Mouse (Mus musculus) embryonic facial prominence, embryonic 11.5 days (tissue): ENCODE data around the gene Grin2a. TPM values are rescaled to one million over a fixed set of nuclear protein-coding genes. Genes with fewer than 3 reads are reported as not detected.
A peak's percentile ranks its signal among the peaks of the same experiment; 100 is the strongest.

Source experiments
- ATAC-seq: fragments of 200-750 bp; cut with Nextera tagmentation; replicated peaks from 2 replicates; pipeline ENCODE4 v1.8.0; 2017; ENCODE audit warnings: low read depth; ENCODE audit not compliant: insufficient number of reproducible peaks, low FRiP score, low TSS enrichment
- DNase-seq: peaks from one replicate; pipeline ENCODE4 v3.0.0-alpha.2; 2015; ENCODE audit warnings: low spot score
- H3K27ac ChIP-seq: fragments of 300-500 bp; sonication (generic); replicated peaks from 2 replicates; pipeline ENCODE4 v1.5.1; 2014; ENCODE audit warnings: mild to moderate bottlenecking, low read depth, low read length, control low read depth
- H3K27me3 ChIP-seq: fragments of 300-500 bp; sonication (generic); 2 replicates; pipeline ENCODE4 v1.6.1; 2014; ENCODE audit warnings: mild to moderate bottlenecking, low read length, moderate library complexity, mixed read lengths; ENCODE audit not compliant: control insufficient read depth, insufficient read depth
- H3K36me3 ChIP-seq: fragments of 300-500 bp; sonication (generic); replicated peaks from 2 replicates; pipeline ENCODE4 v1.6.1; 2014; ENCODE audit warnings: low read depth, mild to moderate bottlenecking, low read length, moderate library complexity, mixed read lengths; ENCODE audit not compliant: control insufficient read depth, insufficient read depth
- H3K4me1 ChIP-seq: fragments of 300-500 bp; sonication (generic); 2 replicates; pipeline ENCODE4 v1.6.1; 2014; ENCODE audit warnings: low read length, mixed read lengths; ENCODE audit not compliant: control insufficient read depth, insufficient read depth
- H3K4me2 ChIP-seq: fragments of 300-500 bp; sonication (generic); 2 replicates; pipeline ENCODE4 v1.6.1; 2014; ENCODE audit warnings: low read depth, mild to moderate bottlenecking, control low read depth, low read length, moderate library complexity
- H3K4me3 ChIP-seq: fragments of 300-500 bp; sonication (generic); 2 replicates; pipeline ENCODE4 v1.5.1; 2014; ENCODE audit warnings: low read depth, low read length, control low read depth
- H3K9ac ChIP-seq: fragments of 300-500 bp; sonication (generic); replicated peaks from 2 replicates; pipeline ENCODE4 v1.6.1; 2014; ENCODE audit warnings: mild to moderate bottlenecking, control low read depth, low read length
- H3K9me3 ChIP-seq: fragments of 300-500 bp; sonication (generic); replicated peaks from 2 replicates; pipeline ENCODE4 v1.6.1; 2016; ENCODE audit warnings: mild to moderate bottlenecking, low read length, inconsistent platforms, mixed read lengths; ENCODE audit not compliant: control insufficient read depth
- WGBS: fragments of 180-500 bp; shearing (Covaris S2); extraction: QIAGEN DNeasy Blood & Tissue Kit; methylation state at CpG from one replicate; pipeline ENCODE4 v1.1.7; 2014; 5-methylcytosine and 5-hydroxymethylcytosine counted together
- polyA plus RNA-seq: library from polyadenylated mRNA; unstranded; fragments of >200 nt; fragmentation: Nextera tagmentation; extraction: Ambion mirVana; gene quantifications from 2 replicates; pipeline ENCODE4 v1.2.1, GENCODE M21; 2014

The Grin2a gene
- polyA plus RNA-seq = 0.15 and 0.22 TPM in 2 replicates

GRCm38 (mm10) chr16:9994951-9995813 is at the start of gene Grin2a:
Gene Grin2a (minus strand): TSS chr16:9995560.
- DNase-seq (peak; percentile 37), ATAC-seq (peak; percentile 39; the same call in 1 of the 2 replicates)
- peaks cover 48% of the 10 kb centered on the region for H3K27me3 ChIP-seq
- H3K9ac ChIP-seq = peak within 1 kb of the TSS; percentile 34
- H3K9me3 ChIP-seq = no peaks in the 10 kb centered on the region
- peak within 1 kb of the TSS; percentile 87 for H3K4me2 ChIP-seq
- H3K4me3 ChIP-seq = peak within 1 kb of the TSS; percentile 41
- H3K4me1 ChIP-seq = peaks cover 10% of the 10 kb centered on the region
- WGBS = under 1% methylated on average over 67 of the region's 69 CpGs
- no peaks in the 10 kb centered on the region for H3K36me3 ChIP-seq
- H3K27ac ChIP-seq = no peak within 1 kb of the TSS

- Histone ChIP-seq H3K4me2 (no peak overlapping the region), H3K9ac (no peak overlapping the region), H3K27ac (no peak overlapping the region), H3K9me3 (no peaks in the 10 kb centered on the region), H3K27me3 (no peaks in the 10 kb centered on the region), H3K4me1 (no peaks in the 10 kb centered on the region), H3K36me3 (no peaks in the 10 kb centered on the region), H3K4me3 (no peak overlapping the region)
- DNase-seq = no peak
- 77% methylated on average over 7 of the region's 7 CpGs for WGBS
- no peak for ATAC-seq
These were observed 40.3 kb upstream of the Grin2a start for GRCm38 (mm10) chr16:10035582-10036215.

GRCm38 (mm10) chr16:10033416-10033979 is 38.1 kb upstream of the Grin2a start:
- Histone ChIP-seq H3K4me3 (no peak overlapping the region), H3K27ac (no peak overlapping the region), H3K9me3 (no peaks in the 10 kb centered on the region), H3K4me2 (no peak overlapping the region), H3K9ac (no peak overlapping the region), H3K4me1 (no peaks in the 10 kb centered on the region), H3K27me3 (no peaks in the 10 kb centered on the region), H3K36me3 (no peaks in the 10 kb centered on the region)
- ATAC-seq (no peak), DNase-seq (no peak)
- WGBS = 85% methylated on average over 4 of the region's 4 CpGs

- Histone ChIP-seq H3K4me1 (no peaks in the 10 kb centered on the region), H3K4me2 (no peak overlapping the region), H3K4me3 (no peak overlapping the region), H3K27ac (no peak overlapping the region), H3K9me3 (no peaks in the 10 kb centered on the region), H3K27me3 (no peaks in the 10 kb centered on the region), H3K36me3 (no peaks in the 10 kb centered on the region), H3K9ac (no peak overlapping the region)
- DNase-seq = no peak
- ATAC-seq = no peak
These were observed 36.5 kb upstream of the Grin2a start for GRCm38 (mm10) chr16:10031891-10032290.

- no peaks in the 10 kb centered on the region for H3K4me1 ChIP-seq
- H3K4me3 ChIP-seq = no peak overlapping the region
- no peaks in the 10 kb centered on the region for H3K9me3 ChIP-seq
- ATAC-seq (no peak), DNase-seq (no peak)
- 79% methylated on average over 6 of the region's 6 CpGs for WGBS
- H3K9ac ChIP-seq = no peak overlapping the region
- H3K4me2 ChIP-seq = no peak overlapping the region
- H3K27ac ChIP-seq = no peak overlapping the region
- no peaks in the 10 kb centered on the region for H3K36me3 ChIP-seq
- H3K27me3 ChIP-seq = no peaks in the 10 kb centered on the region
These were observed 31.4 kb upstream of the Grin2a start for GRCm38 (mm10) chr16:10026741-10027140.

GRCm38 (mm10) chr16:10009743-10010142 is 14.4 kb upstream of the Grin2a start:
- WGBS = 51% methylated on average over 1 of the region's 1 CpGs
- no peak overlapping the region for H3K4me3 ChIP-seq
- H3K27ac ChIP-seq = no peak overlapping the region
- ATAC-seq (no peak), DNase-seq (no peak)
- no peak overlapping the region for H3K4me2 ChIP-seq
- H3K36me3 ChIP-seq = no peaks in the 10 kb centered on the region
- H3K9ac ChIP-seq = no peak overlapping the region
- H3K27me3 ChIP-seq = no peaks in the 10 kb centered on the region
- H3K9me3 ChIP-seq = no peaks in the 10 kb centered on the region
- H3K4me1 ChIP-seq = no peaks in the 10 kb centered on the region

GRCm38 (mm10) chr16:10005606-10006005 is 10.2 kb upstream of the Grin2a start:
- no peak overlapping the region for H3K9ac ChIP-seq
- H3K4me3 ChIP-seq = no peak overlapping the region
- H3K4me1 ChIP-seq = no peaks in the 10 kb centered on the region
- no peaks in the 10 kb centered on the region for H3K9me3 ChIP-seq
- no peak overlapping the region for H3K27ac ChIP-seq
- H3K27me3 ChIP-seq = no peaks in the 10 kb centered on the region
- no peak overlapping the region for H3K4me2 ChIP-seq
- DNase-seq (no peak), ATAC-seq (no peak)
- WGBS = 84% methylated on average over 5 of the region's 5 CpGs
- H3K36me3 ChIP-seq = no peaks in the 10 kb centered on the region

GRCm38 (mm10) chr16:10004096-10004495 is 8.7 kb upstream of the Grin2a start:
- DNase-seq (no peak), ATAC-seq (no peak)
- Histone ChIP-seq H3K9me3 (no peaks in the 10 kb centered on the region), H3K9ac (no peak overlapping the region), H3K4me3 (no peak overlapping the region), H3K4me1 (no peaks in the 10 kb centered on the region), H3K27me3 (no peaks in the 10 kb centered on the region), H3K4me2 (no peak overlapping the region), H3K27ac (no peak overlapping the region), H3K36me3 (no peaks in the 10 kb centered on the region)
- 90% methylated on average over 4 of the region's 4 CpGs for WGBS
